Mouse (Mus musculus): ENCODE measurements at regions not wholly inside any gene's neighbourhood (a gene's known extent, or its start where the extent isn't known, plus 50 kb on each side); places are given as distances from the start of the nearest gene placed in this dataset.

GRCm38 (mm10) chr2:48599367-48599766 lies 214.5 kb upstream of the Acvr2a start:
- Histone ChIP-seq H3K4me1 (replicated peaks; ENCODE audit: control insufficient read depth, insufficient read depth, low read length) (no peaks in the 10 kb centered on the region), H3K9me3 (ENCODE audit: control insufficient read depth, low read length) (no peaks in the 10 kb centered on the region), H3K27me3 (replicated peaks; ENCODE audit: control insufficient read depth, insufficient read depth, low read length) (no peaks in the 10 kb centered on the region), H3K9ac (ENCODE audit: low read depth, low read length) (no peak overlapping the region), H3K27ac (ENCODE audit: low read depth, low read length) (no peak overlapping the region), H3K4me3 (ENCODE audit: low read depth, low read length) (no peak overlapping the region), H3K4me2 (no peak overlapping the region), H3K36me3 (ENCODE audit: control insufficient read depth, insufficient read depth, low read length) (no peaks in the 10 kb centered on the region)
- no peak for DNase-seq (ENCODE audit: low spot score)
- WGBS = 82% methylated on average over 5 of the region's 5 CpGs
- no peak for ATAC-seq (replicated peaks; ENCODE audit: low FRiP score)

GRCm38 (mm10) chr2:48601855-48602254 lies 212.1 kb upstream of the Acvr2a start:
- Histone ChIP-seq H3K36me3 (ENCODE audit: control insufficient read depth, insufficient read depth, low read length) (no peaks in the 10 kb centered on the region), H3K4me2 (no peak overlapping the region), H3K27me3 (replicated peaks; ENCODE audit: control insufficient read depth, insufficient read depth, low read length) (no peaks in the 10 kb centered on the region), H3K9me3 (ENCODE audit: control insufficient read depth, low read length) (no peaks in the 10 kb centered on the region), H3K9ac (ENCODE audit: low read depth, low read length) (no peak overlapping the region), H3K4me3 (ENCODE audit: low read depth, low read length) (no peak overlapping the region), H3K27ac (ENCODE audit: low read depth, low read length) (no peak overlapping the region), H3K4me1 (replicated peaks; ENCODE audit: control insufficient read depth, insufficient read depth, low read length) (no peaks in the 10 kb centered on the region)
- 79% methylated on average over 8 of the region's 8 CpGs for WGBS
- no peak for ATAC-seq (replicated peaks; ENCODE audit: low FRiP score)
- DNase-seq (ENCODE audit: low spot score) = no peak

GRCm38 (mm10) chr2:48609466-48609865 lies 204.4 kb upstream of the Acvr2a start:
- Histone ChIP-seq H3K9ac (ENCODE audit: low read depth, low read length) (no peak overlapping the region), H3K27ac (ENCODE audit: low read depth, low read length) (no peak overlapping the region), H3K4me3 (ENCODE audit: low read depth, low read length) (no peak overlapping the region), H3K36me3 (ENCODE audit: control insufficient read depth, insufficient read depth, low read length) (no peaks in the 10 kb centered on the region), H3K9me3 (ENCODE audit: control insufficient read depth, low read length) (no peaks in the 10 kb centered on the region), H3K4me1 (replicated peaks; ENCODE audit: control insufficient read depth, insufficient read depth, low read length) (no peaks in the 10 kb centered on the region), H3K27me3 (replicated peaks; ENCODE audit: control insufficient read depth, insufficient read depth, low read length) (no peaks in the 10 kb centered on the region), H3K4me2 (no peak overlapping the region)
- 85% methylated on average over 3 of the region's 3 CpGs for WGBS
- no peak for ATAC-seq (replicated peaks; ENCODE audit: low FRiP score)
- DNase-seq (ENCODE audit: low spot score) = no peak

- H3K9ac ChIP-seq (ENCODE audit: low read depth, low read length) = no peak overlapping the region
- no peaks in the 10 kb centered on the region for H3K4me1 ChIP-seq (replicated peaks; ENCODE audit: control insufficient read depth, insufficient read depth, low read length)
- H3K4me2 ChIP-seq = no peak overlapping the region
- H3K27ac ChIP-seq (ENCODE audit: low read depth, low read length) = no peak overlapping the region
- no peak for DNase-seq (ENCODE audit: low spot score)
- 67% methylated on average over 3 of the region's 3 CpGs for WGBS
- H3K36me3 ChIP-seq (ENCODE audit: control insufficient read depth, insufficient read depth, low read length) = no peaks in the 10 kb centered on the region
- H3K9me3 ChIP-seq (ENCODE audit: control insufficient read depth, low read length) = no peaks in the 10 kb centered on the region
- no peak overlapping the region for H3K4me3 ChIP-seq (ENCODE audit: low read depth, low read length)
- no peak for ATAC-seq (replicated peaks; ENCODE audit: low FRiP score)
- no peaks in the 10 kb centered on the region for H3K27me3 ChIP-seq (replicated peaks; ENCODE audit: control insufficient read depth, insufficient read depth, low read length)
These were observed 201.7 kb upstream of the Acvr2a start for GRCm38 (mm10) chr2:48612251-48612650.

- WGBS = 34% methylated on average over 3 of the region's 3 CpGs
These were observed 196.7 kb upstream of the Acvr2a start for GRCm38 (mm10) chr2:48617141-48617699.

GRCm38 (mm10) chr2:48619042-48619441 lies 194.9 kb upstream of the Acvr2a start:
- Histone ChIP-seq H3K9me3 (ENCODE audit: control insufficient read depth, low read length) (no peaks in the 10 kb centered on the region), H3K4me1 (replicated peaks; ENCODE audit: control insufficient read depth, insufficient read depth, low read length) (no peaks in the 10 kb centered on the region), H3K27me3 (replicated peaks; ENCODE audit: control insufficient read depth, insufficient read depth, low read length) (no peaks in the 10 kb centered on the region), H3K36me3 (ENCODE audit: control insufficient read depth, insufficient read depth, low read length) (no peaks in the 10 kb centered on the region), H3K4me2 (no peak overlapping the region), H3K9ac (ENCODE audit: low read depth, low read length) (no peak overlapping the region), H3K4me3 (ENCODE audit: low read depth, low read length) (no peak overlapping the region), H3K27ac (ENCODE audit: low read depth, low read length) (no peak overlapping the region)
- ATAC-seq (replicated peaks; ENCODE audit: low FRiP score) (no peak), DNase-seq (ENCODE audit: low spot score) (no peak)
- WGBS = 55% methylated on average over 5 of the region's 5 CpGs

More at GRCm38 (mm10) chr2:48617141-48617699, 196.7 kb upstream of the Acvr2a start:
- H3K4me1 ChIP-seq (replicated peaks; ENCODE audit: control insufficient read depth, insufficient read depth, low read length) = no peaks in the 10 kb centered on the region
- H3K4me3 ChIP-seq (ENCODE audit: low read depth, low read length) = no peak overlapping the region
- H3K27ac ChIP-seq (ENCODE audit: low read depth, low read length) = no peak overlapping the region
- H3K4me2 ChIP-seq = no peak overlapping the region
- H3K9ac ChIP-seq (ENCODE audit: low read depth, low read length) = no peak overlapping the region
- no peaks in the 10 kb centered on the region for H3K9me3 ChIP-seq (ENCODE audit: control insufficient read depth, low read length)
- H3K36me3 ChIP-seq (ENCODE audit: control insufficient read depth, insufficient read depth, low read length) = no peaks in the 10 kb centered on the region
- no peaks in the 10 kb centered on the region for H3K27me3 ChIP-seq (replicated peaks; ENCODE audit: control insufficient read depth, insufficient read depth, low read length)
- no peak for DNase-seq (ENCODE audit: low spot score)
- ATAC-seq (replicated peaks; ENCODE audit: low FRiP score) = no peak

- no peaks in the 10 kb centered on the region for H3K4me1 ChIP-seq (replicated peaks; ENCODE audit: control insufficient read depth, insufficient read depth, low read length)
- H3K4me2 ChIP-seq = no peak overlapping the region
- no peaks in the 10 kb centered on the region for H3K27me3 ChIP-seq (replicated peaks; ENCODE audit: control insufficient read depth, insufficient read depth, low read length)
- no peaks in the 10 kb centered on the region for H3K36me3 ChIP-seq (ENCODE audit: control insufficient read depth, insufficient read depth, low read length)
- no peak overlapping the region for H3K27ac ChIP-seq (ENCODE audit: low read depth, low read length)
- 74% methylated on average over 3 of the region's 3 CpGs for WGBS
- no peak overlapping the region for H3K9ac ChIP-seq (ENCODE audit: low read depth, low read length)
- ATAC-seq (replicated peaks; ENCODE audit: low FRiP score) (no peak), DNase-seq (ENCODE audit: low spot score) (no peak)
- no peak overlapping the region for H3K4me3 ChIP-seq (ENCODE audit: low read depth, low read length)
- no peaks in the 10 kb centered on the region for H3K9me3 ChIP-seq (ENCODE audit: control insufficient read depth, low read length)
These were observed 193.1 kb upstream of the Acvr2a start for GRCm38 (mm10) chr2:48620815-48621214.

- Histone ChIP-seq H3K9me3 (ENCODE audit: control insufficient read depth, low read length) (no peaks in the 10 kb centered on the region), H3K9ac (ENCODE audit: low read depth, low read length) (no peak overlapping the region), H3K36me3 (ENCODE audit: control insufficient read depth, insufficient read depth, low read length) (no peaks in the 10 kb centered on the region), H3K4me1 (replicated peaks; ENCODE audit: control insufficient read depth, insufficient read depth, low read length) (no peaks in the 10 kb centered on the region), H3K4me2 (no peak overlapping the region), H3K27me3 (replicated peaks; ENCODE audit: control insufficient read depth, insufficient read depth, low read length) (no peaks in the 10 kb centered on the region), H3K27ac (ENCODE audit: low read depth, low read length) (no peak overlapping the region), H3K4me3 (ENCODE audit: low read depth, low read length) (no peak overlapping the region)
- 83% methylated on average over 1 of the region's 1 CpGs for WGBS
- ATAC-seq (replicated peaks; ENCODE audit: low FRiP score) (no peak), DNase-seq (ENCODE audit: low spot score) (no peak)
These were observed 191.6 kb upstream of the Acvr2a start for GRCm38 (mm10) chr2:48622316-48622715.

GRCm38 (mm10) chr2:48624040-48624439 lies 189.9 kb upstream of the Acvr2a start:
- Histone ChIP-seq H3K36me3 (ENCODE audit: control insufficient read depth, insufficient read depth, low read length) (no peaks in the 10 kb centered on the region), H3K4me1 (replicated peaks; ENCODE audit: control insufficient read depth, insufficient read depth, low read length) (no peaks in the 10 kb centered on the region), H3K27me3 (replicated peaks; ENCODE audit: control insufficient read depth, insufficient read depth, low read length) (no peaks in the 10 kb centered on the region), H3K4me2 (no peak overlapping the region), H3K4me3 (ENCODE audit: low read depth, low read length) (no peak overlapping the region), H3K27ac (ENCODE audit: low read depth, low read length) (no peak overlapping the region), H3K9me3 (ENCODE audit: control insufficient read depth, low read length) (no peaks in the 10 kb centered on the region), H3K9ac (ENCODE audit: low read depth, low read length) (no peak overlapping the region)
- WGBS = 69% methylated on average over 6 of the region's 6 CpGs
- ATAC-seq (replicated peaks; ENCODE audit: low FRiP score) (no peak), DNase-seq (ENCODE audit: low spot score) (no peak)
